Mouse (Mus musculus) heart, embryonic 10.5 days (tissue): ENCODE results near the gene Nanos3. TPM values are rescaled to one million over a fixed set of nuclear protein-coding genes. Genes with fewer than 3 reads are reported as not detected.

ENCODE experiments used
- DNase-seq: peaks from one replicate; pipeline ENCODE4 v3.0.0-alpha.2; 2017; ENCODE audit warnings: low spot score
- H3K27ac ChIP-seq: fragments of 300-500 bp; sonication (generic); 2 replicates; pipeline ENCODE4 v1.5.1; 2016; ENCODE audit warnings: mild to moderate bottlenecking
- H3K27me3 ChIP-seq: fragments of 300-500 bp; sonication (generic); 2 replicates; pipeline ENCODE4 v1.6.1; 2016; ENCODE audit warnings: mild to moderate bottlenecking; ENCODE audit not compliant: poor library complexity, insufficient read depth, severe bottlenecking
- H3K36me3 ChIP-seq: fragments of 300-500 bp; sonication (generic); 2 replicates; pipeline ENCODE4 v1.6.1; 2016; ENCODE audit warnings: mild to moderate bottlenecking, moderate library complexity
- H3K4me1 ChIP-seq: fragments of 300-500 bp; sonication (generic); 2 replicates; pipeline ENCODE4 v1.6.1; 2016; ENCODE audit warnings: mild to moderate bottlenecking
- H3K4me3 ChIP-seq: fragments of 300-500 bp; sonication (generic); 2 replicates; pipeline ENCODE4 v1.5.1; 2016; ENCODE audit warnings: mild to moderate bottlenecking, moderate library complexity
- H3K9me3 ChIP-seq: fragments of 300-500 bp; sonication (generic); 2 replicates; pipeline ENCODE4 v1.6.1; 2016; ENCODE audit warnings: mild to moderate bottlenecking, moderate library complexity
- WGBS: fragments of 180-500 bp; shearing (Covaris S2); methylation state at CpG from one replicate; pipeline ENCODE4 v1.1.7; 2016; 5-methylcytosine and 5-hydroxymethylcytosine counted together
- polyA plus RNA-seq: library from polyadenylated mRNA; unstranded; fragments of >200 nt; fragmentation: Nextera tagmentation; extraction: Ambion mirVana; gene quantifications from 2 replicates; pipeline ENCODE4 v1.2.1, GENCODE M21; 2016

Gene Nanos3
- polyA plus RNA-seq, result 1.2 and 2.3 TPM in 2 replicates

GRCm38 (mm10) chr8:84185117-84185516 is at the start of gene Nanos3:
Nanos3 (minus strand) TSS chr8:84185217.
- peaks cover 48% of the 10 kb centered on the region for H3K4me1 ChIP-seq
- 86% methylated on average over 7 of the region's 7 CpGs for WGBS
- peak within 1 kb of the TSS; percentile 88 for H3K4me3 ChIP-seq
- peak within 1 kb of the TSS; percentile 98 for H3K27ac ChIP-seq
- DNase-seq, result peak; percentile 63
- no peaks in the 10 kb centered on the region for H3K9me3 ChIP-seq
- H3K36me3 ChIP-seq, result no peaks in the 10 kb centered on the region
- peaks cover 8% of the 10 kb centered on the region; the same call in 1 of the 2 replicates for H3K27me3 ChIP-seq

GRCm38 (mm10) chr8:84233055-84233454 is 48.0 kb upstream of the Nanos3 start:
- 92% methylated on average over 2 of the region's 2 CpGs for WGBS
- H3K9me3 ChIP-seq, result no peaks in the 10 kb centered on the region
- H3K4me3 ChIP-seq, result no peak overlapping the region
- peaks cover 18% of the 10 kb centered on the region for H3K4me1 ChIP-seq
- H3K36me3 ChIP-seq, result peaks cover 65% of the 10 kb centered on the region
- H3K27me3 ChIP-seq, result no peaks in the 10 kb centered on the region
- H3K27ac ChIP-seq, result no peak overlapping the region
- no peak for DNase-seq

GRCm38 (mm10) chr8:84230735-84231134 is 45.7 kb upstream of the Nanos3 start:
- no peaks in the 10 kb centered on the region for H3K9me3 ChIP-seq
- H3K27me3 ChIP-seq, result no peaks in the 10 kb centered on the region
- no peak overlapping the region for H3K4me3 ChIP-seq
- H3K4me1 ChIP-seq, result peaks cover 5% of the 10 kb centered on the region
- WGBS, result 71% methylated on average over 17 of the region's 17 CpGs
- no peak for DNase-seq
- peaks cover 88% of the 10 kb centered on the region for H3K36me3 ChIP-seq
- no peak overlapping the region for H3K27ac ChIP-seq

- Histone ChIP-seq H3K4me3 (no peak overlapping the region), H3K27ac (no peak overlapping the region), H3K36me3 (peaks cover 95% of the 10 kb centered on the region), H3K4me1 (no peaks in the 10 kb centered on the region), H3K9me3 (no peaks in the 10 kb centered on the region), H3K27me3 (no peaks in the 10 kb centered on the region)
- DNase-seq, result no peak
- WGBS, result 80% methylated on average over 21 of the region's 21 CpGs
Measured at GRCm38 (mm10) chr8:84223322-84224029, 38.5 kb upstream of the Nanos3 start.

- H3K4me3 ChIP-seq, result no peak overlapping the region
- DNase-seq, result no peak
- 90% methylated on average over 9 of the region's 9 CpGs for WGBS
- no peak overlapping the region for H3K27ac ChIP-seq
- H3K9me3 ChIP-seq, result no peaks in the 10 kb centered on the region
- H3K36me3 ChIP-seq, result peaks cover 95% of the 10 kb centered on the region
- H3K27me3 ChIP-seq, result no peaks in the 10 kb centered on the region
- no peaks in the 10 kb centered on the region for H3K4me1 ChIP-seq
Measured at GRCm38 (mm10) chr8:84222566-84223165, 37.6 kb upstream of the Nanos3 start.

GRCm38 (mm10) chr8:84220105-84220504 is 35.1 kb upstream of the Nanos3 start:
- Histone ChIP-seq H3K27me3 (no peaks in the 10 kb centered on the region), H3K4me3 (no peak overlapping the region), H3K4me1 (no peaks in the 10 kb centered on the region), H3K9me3 (no peaks in the 10 kb centered on the region), H3K36me3 (peaks cover 94% of the 10 kb centered on the region), H3K27ac (no peak overlapping the region)
- WGBS, result 66% methylated on average over 7 of the region's 7 CpGs
- no peak for DNase-seq

- no peak overlapping the region for H3K27ac ChIP-seq
- no peak for DNase-seq
- peaks cover 92% of the 10 kb centered on the region for H3K36me3 ChIP-seq
- no peak overlapping the region for H3K4me3 ChIP-seq
- no peaks in the 10 kb centered on the region for H3K4me1 ChIP-seq
- WGBS, result 92% methylated on average over 5 of the region's 5 CpGs
- no peaks in the 10 kb centered on the region for H3K9me3 ChIP-seq
- no peaks in the 10 kb centered on the region for H3K27me3 ChIP-seq
Measured at GRCm38 (mm10) chr8:84218143-84218542, 33.1 kb upstream of the Nanos3 start.

- Histone ChIP-seq H3K9me3 (no peaks in the 10 kb centered on the region), H3K27me3 (no peaks in the 10 kb centered on the region), H3K4me1 (no peaks in the 10 kb centered on the region), H3K36me3 (peaks cover 92% of the 10 kb centered on the region), H3K4me3 (no peak overlapping the region), H3K27ac (no peak overlapping the region)
- DNase-seq, result no peak
- 90% methylated on average over 11 of the region's 11 CpGs for WGBS
Measured at GRCm38 (mm10) chr8:84217206-84217605, 32.2 kb upstream of the Nanos3 start.

- no peak for DNase-seq
- H3K4me1 ChIP-seq, result peaks cover 18% of the 10 kb centered on the region
- no peak overlapping the region for H3K4me3 ChIP-seq
- H3K27ac ChIP-seq, result no peak overlapping the region
- WGBS, result 85% methylated on average over 4 of the region's 4 CpGs
- H3K36me3 ChIP-seq, result peaks cover 92% of the 10 kb centered on the region
- no peaks in the 10 kb centered on the region for H3K27me3 ChIP-seq
- no peaks in the 10 kb centered on the region for H3K9me3 ChIP-seq
Measured at GRCm38 (mm10) chr8:84213277-84213676, 28.3 kb upstream of the Nanos3 start.

- Histone ChIP-seq H3K36me3 (peaks cover 84% of the 10 kb centered on the region), H3K4me3 (no peak overlapping the region), H3K4me1 (peaks cover 29% of the 10 kb centered on the region), H3K27ac (no peak overlapping the region), H3K27me3 (no peaks in the 10 kb centered on the region), H3K9me3 (no peaks in the 10 kb centered on the region)
- DNase-seq, result no peak
- 90% methylated on average over 31 of the region's 31 CpGs for WGBS
Measured at GRCm38 (mm10) chr8:84211881-84212563, 27.0 kb upstream of the Nanos3 start.

- Histone ChIP-seq H3K4me1 (peaks cover 29% of the 10 kb centered on the region), H3K27me3 (no peaks in the 10 kb centered on the region), H3K27ac (no peak overlapping the region), H3K9me3 (no peaks in the 10 kb centered on the region), H3K4me3 (0 out of 2 replicates have a peak overlapping the region, but pooled peaks have one; percentile 1), H3K36me3 (peaks cover 84% of the 10 kb centered on the region)
- no peak for DNase-seq
- 91% methylated on average over 3 of the region's 3 CpGs for WGBS
Measured at GRCm38 (mm10) chr8:84211202-84211601, 26.2 kb upstream of the Nanos3 start.

GRCm38 (mm10) chr8:84210167-84210791 is 25.3 kb upstream of the Nanos3 start:
- no peaks in the 10 kb centered on the region for H3K9me3 ChIP-seq
- H3K27ac ChIP-seq, result no peak overlapping the region
- DNase-seq, result peak; percentile 91
- H3K36me3 ChIP-seq, result peaks cover 84% of the 10 kb centered on the region
- no peak overlapping the region for H3K4me3 ChIP-seq
- peaks cover 29% of the 10 kb centered on the region for H3K4me1 ChIP-seq
- no peaks in the 10 kb centered on the region for H3K27me3 ChIP-seq
- 56% methylated on average over 33 of the region's 34 CpGs for WGBS
